Mouse (Mus musculus): ENCODE results near the gene Serpinb5. TPM values are rescaled to one million over a fixed set of nuclear protein-coding genes. Genes with fewer than 3 reads are reported as not detected.
A peak's percentile ranks its signal among the peaks of the same experiment; 100 is the strongest.

The Serpinb5 gene
- polyA plus RNA-seq (2012; rRNA removed): not detected in 2 replicates

- Histone ChIP-seq H3K27me3 (ENCODE audit: control insufficient read depth, insufficient read depth, low read length) (no peaks in the 10 kb centered on the region), H3K27ac (ENCODE audit: insufficient read depth, low read length) (no peak within 1 kb of the TSS), H3K4me1 (ENCODE audit: control insufficient read depth, insufficient read depth, insufficient read length) (no peaks in the 10 kb centered on the region), H3K4me3 (ENCODE audit: extremely low read depth, insufficient read depth, insufficient read length) (no peak within 1 kb of the TSS), H3K36me3 (ENCODE audit: control insufficient read depth, insufficient read depth, low read length) (no peaks in the 10 kb centered on the region)
- WGBS: 78% methylated on average over 8 of the region's 8 CpGs
- no peak for DNase-seq (ENCODE audit: low read depth in 1 of 2, low spot score in 2 of 2)
- no peak for TF ChIP-seq POLR2A (IDR thresholded peaks at IDR 0.05; ENCODE audit: low read depth, low read length)
- TF ChIP-seq CTCF (IDR thresholded peaks at IDR 0.05; ENCODE audit: extremely low read depth, insufficient read depth, insufficient read length, insufficient replicate concordance): no peak
Measured at GRCm38 (mm10) chr1:106860847-106861246, at the start of gene Serpinb5. Gene Serpinb5 (plus strand): TSS chr1:106861173.

- no peaks in the 10 kb centered on the region for H3K4me1 ChIP-seq (ENCODE audit: control insufficient read depth, insufficient read depth, insufficient read length)
- H3K36me3 ChIP-seq (ENCODE audit: control insufficient read depth, insufficient read depth, low read length): no peaks in the 10 kb centered on the region
- no peak overlapping the region for H3K4me3 ChIP-seq (ENCODE audit: extremely low read depth, insufficient read depth, insufficient read length)
- no peak for DNase-seq (ENCODE audit: low read depth in 1 of 2, low spot score in 2 of 2)
- H3K27ac ChIP-seq (ENCODE audit: insufficient read depth, low read length): no peak overlapping the region
- no peaks in the 10 kb centered on the region for H3K27me3 ChIP-seq (ENCODE audit: control insufficient read depth, insufficient read depth, low read length)
- TF ChIP-seq CTCF (IDR thresholded peaks at IDR 0.05; ENCODE audit: extremely low read depth, insufficient read depth, insufficient read length, insufficient replicate concordance): no peak
- no peak for TF ChIP-seq POLR2A (IDR thresholded peaks at IDR 0.05; ENCODE audit: low read depth, low read length)
- 45% methylated on average over 5 of the region's 5 CpGs for WGBS
Measured at GRCm38 (mm10) chr1:106814864-106815263, 46.1 kb upstream of the Serpinb5 start.

DNA sequence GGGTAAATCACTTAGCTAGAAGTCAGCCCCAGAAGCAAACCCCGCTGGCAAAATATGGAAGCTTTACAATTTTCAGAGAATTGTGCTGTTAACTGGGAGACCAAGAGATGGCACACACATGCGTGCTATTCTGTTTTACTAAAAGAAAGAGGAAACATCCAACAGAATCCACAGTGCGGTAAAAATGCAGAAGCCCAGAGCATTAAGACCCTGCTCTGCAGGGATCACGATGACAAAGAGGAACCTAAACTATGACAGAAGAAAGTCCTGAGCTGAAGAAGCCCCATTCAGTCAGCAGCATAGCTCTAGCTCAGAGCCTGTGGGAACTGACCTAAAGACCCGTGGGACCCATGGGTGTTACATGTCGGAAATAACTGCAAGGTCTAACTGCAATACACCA, 45.7 kb upstream of the Serpinb5 start:
- H3K27ac ChIP-seq (ENCODE audit: insufficient read depth, low read length): no peak overlapping the region
- no peak for DNase-seq (ENCODE audit: low read depth in 1 of 2, low spot score in 2 of 2)
- no peaks in the 10 kb centered on the region for H3K27me3 ChIP-seq (ENCODE audit: control insufficient read depth, insufficient read depth, low read length)
- H3K4me1 ChIP-seq (ENCODE audit: control insufficient read depth, insufficient read depth, insufficient read length): no peaks in the 10 kb centered on the region
- H3K36me3 ChIP-seq (ENCODE audit: control insufficient read depth, insufficient read depth, low read length): no peaks in the 10 kb centered on the region
- no peak overlapping the region for H3K4me3 ChIP-seq (ENCODE audit: extremely low read depth, insufficient read depth, insufficient read length)
- TF ChIP-seq CTCF (IDR thresholded peaks at IDR 0.05; ENCODE audit: extremely low read depth, insufficient read depth, insufficient read length, insufficient replicate concordance) (no peak), POLR2A (IDR thresholded peaks at IDR 0.05; ENCODE audit: low read depth, low read length) (no peak)
- WGBS: 27% methylated on average over 6 of the region's 6 CpGs

DNA sequence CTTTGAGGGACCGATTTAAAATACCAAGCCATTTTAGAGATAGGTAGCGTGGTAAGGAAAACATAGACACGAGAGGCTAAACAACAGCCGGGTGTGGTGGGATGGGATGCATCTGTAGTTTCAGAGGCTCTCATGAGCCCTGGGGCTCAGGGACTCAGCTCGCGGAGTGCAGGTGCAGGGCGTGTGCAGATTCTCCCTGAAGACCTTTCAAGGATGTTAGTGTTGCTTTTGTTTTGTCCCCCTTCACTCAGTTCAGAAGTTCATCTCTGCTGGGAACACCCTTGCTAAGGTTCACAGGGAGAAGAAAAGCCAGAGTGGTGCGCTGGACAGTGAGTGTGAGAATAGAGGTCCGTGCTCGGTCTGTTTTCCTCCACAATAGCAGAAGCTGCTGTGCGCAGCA, 44.2 kb upstream of the Serpinb5 start:
- H3K36me3 ChIP-seq (ENCODE audit: control insufficient read depth, insufficient read depth, low read length): no peaks in the 10 kb centered on the region
- 90% methylated on average over 11 of the region's 11 CpGs for WGBS
- TF ChIP-seq POLR2A (IDR thresholded peaks at IDR 0.05; ENCODE audit: low read depth, low read length): no peak
- no peak for TF ChIP-seq CTCF (IDR thresholded peaks at IDR 0.05; ENCODE audit: extremely low read depth, insufficient read depth, insufficient read length, insufficient replicate concordance)
- H3K27me3 ChIP-seq (ENCODE audit: control insufficient read depth, insufficient read depth, low read length): no peaks in the 10 kb centered on the region
- H3K4me3 ChIP-seq (ENCODE audit: extremely low read depth, insufficient read depth, insufficient read length): no peak overlapping the region
- no peak overlapping the region for H3K27ac ChIP-seq (ENCODE audit: insufficient read depth, low read length)
- no peak for DNase-seq (ENCODE audit: low read depth in 1 of 2, low spot score in 2 of 2)
- no peaks in the 10 kb centered on the region for H3K4me1 ChIP-seq (ENCODE audit: control insufficient read depth, insufficient read depth, insufficient read length)

DNA sequence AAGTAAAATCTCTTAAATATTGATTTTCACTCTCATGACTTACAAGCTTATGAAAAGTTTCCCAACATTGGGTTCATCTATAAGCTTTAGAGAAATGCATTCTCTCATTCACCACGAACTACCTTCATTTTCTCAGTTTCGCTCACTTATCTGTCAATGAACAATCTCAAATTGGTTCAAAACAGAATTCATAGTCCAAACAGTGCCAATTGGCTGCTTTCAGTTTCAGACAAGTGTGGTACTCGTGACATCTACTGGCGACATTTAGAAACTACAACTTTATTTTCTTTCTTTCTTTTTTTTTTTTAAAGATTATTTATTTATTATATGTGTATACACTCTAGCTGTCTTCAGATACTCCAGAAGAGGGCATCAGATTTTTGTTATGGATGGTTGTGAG, 42.6 kb upstream of the Serpinb5 start:
- peak in 1 of 2 experiments; percentile 26 for DNase-seq (ENCODE audit: low read depth in 1 of 2, low spot score in 2 of 2)
- 5% methylated on average over 4 of the region's 4 CpGs for WGBS
- Histone ChIP-seq H3K36me3 (ENCODE audit: control insufficient read depth, insufficient read depth, low read length) (no peaks in the 10 kb centered on the region), H3K4me1 (ENCODE audit: control insufficient read depth, insufficient read depth, insufficient read length) (no peaks in the 10 kb centered on the region), H3K27ac (ENCODE audit: insufficient read depth, low read length) (no peak overlapping the region), H3K27me3 (ENCODE audit: control insufficient read depth, insufficient read depth, low read length) (no peaks in the 10 kb centered on the region), H3K4me3 (ENCODE audit: extremely low read depth, insufficient read depth, insufficient read length) (no peak overlapping the region)
- TF ChIP-seq POLR2A (IDR thresholded peaks at IDR 0.05; ENCODE audit: low read depth, low read length) (no peak), CTCF (IDR thresholded peaks at IDR 0.05; ENCODE audit: extremely low read depth, insufficient read depth, insufficient read length, insufficient replicate concordance) (no peak)

- Histone ChIP-seq H3K36me3 (ENCODE audit: control insufficient read depth, insufficient read depth, low read length) (no peaks in the 10 kb centered on the region), H3K4me1 (ENCODE audit: control insufficient read depth, insufficient read depth, insufficient read length) (no peaks in the 10 kb centered on the region), H3K27ac (ENCODE audit: insufficient read depth, low read length) (no peak overlapping the region), H3K27me3 (ENCODE audit: control insufficient read depth, insufficient read depth, low read length) (no peaks in the 10 kb centered on the region), H3K4me3 (ENCODE audit: extremely low read depth, insufficient read depth, insufficient read length) (no peak overlapping the region)
- TF ChIP-seq POLR2A (IDR thresholded peaks at IDR 0.05; ENCODE audit: low read depth, low read length): no peak
- no peak for TF ChIP-seq CTCF (IDR thresholded peaks at IDR 0.05; ENCODE audit: extremely low read depth, insufficient read depth, insufficient read length, insufficient replicate concordance)
- no peak for DNase-seq (ENCODE audit: low read depth in 1 of 2, low spot score in 2 of 2)
- 84% methylated on average over 3 of the region's 3 CpGs for WGBS
Measured at GRCm38 (mm10) chr1:106822297-106822696, 38.7 kb upstream of the Serpinb5 start.

DNA sequence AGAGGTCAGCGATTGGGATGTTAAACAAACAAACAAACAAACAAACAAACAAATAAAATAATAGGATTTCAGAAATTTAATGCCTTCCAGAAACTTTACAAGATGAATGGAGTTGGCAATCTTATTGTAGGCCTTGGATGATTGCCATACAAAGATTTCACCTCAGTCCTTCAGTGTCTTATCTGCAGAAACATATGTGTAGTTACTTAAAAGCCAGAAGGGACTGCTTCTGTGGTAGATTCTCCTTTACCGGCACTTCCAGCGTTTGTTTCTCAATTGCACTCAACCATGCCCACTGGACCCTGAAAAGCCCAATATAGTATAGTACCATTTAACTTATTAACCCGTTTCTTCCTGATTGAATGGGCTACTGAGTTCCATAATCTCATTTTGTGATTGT, 32.2 kb upstream of the Serpinb5 start:
- H3K4me1 ChIP-seq (ENCODE audit: control insufficient read depth, insufficient read depth, insufficient read length): no peaks in the 10 kb centered on the region
- no peak for DNase-seq (ENCODE audit: low read depth in 1 of 2, low spot score in 2 of 2)
- H3K36me3 ChIP-seq (ENCODE audit: control insufficient read depth, insufficient read depth, low read length): no peaks in the 10 kb centered on the region
- no peak overlapping the region for H3K27ac ChIP-seq (ENCODE audit: insufficient read depth, low read length)
- no peaks in the 10 kb centered on the region for H3K27me3 ChIP-seq (ENCODE audit: control insufficient read depth, insufficient read depth, low read length)
- WGBS: 74% methylated on average over 4 of the region's 4 CpGs
- H3K4me3 ChIP-seq (ENCODE audit: extremely low read depth, insufficient read depth, insufficient read length): no peak overlapping the region
- TF ChIP-seq CTCF (IDR thresholded peaks at IDR 0.05; ENCODE audit: extremely low read depth, insufficient read depth, insufficient read length, insufficient replicate concordance) (no peak), POLR2A (IDR thresholded peaks at IDR 0.05; ENCODE audit: low read depth, low read length) (no peak)

Data from spleen, adult 2 months (tissue).